Mouse (Mus musculus) E14TG2a.4 (cell line): ENCODE measurements around the gene Cdk19.

Experiments used
- H3K27me3 ChIP-seq: 2 replicates; pipeline ENCODE4 v1.6.1; 2014; ENCODE audit warnings: low read length, control low read depth; ENCODE audit not compliant: insufficient read depth
- H3K36me3 ChIP-seq: 2 replicates; pipeline ENCODE4 v1.6.1; 2014; ENCODE audit warnings: low read length, control low read depth; ENCODE audit not compliant: insufficient read depth
- H3K4me1 ChIP-seq: replicated peaks from 2 replicates; pipeline ENCODE4 v1.6.1; 2014; ENCODE audit warnings: low read depth, low read length, control low read depth
- H3K4me3 ChIP-seq: replicated peaks from 2 replicates; pipeline ENCODE4 v1.5.1; 2014; ENCODE audit warnings: mild to moderate bottlenecking, low read length
- H3K9me3 ChIP-seq: 2 replicates; pipeline ENCODE4 v1.6.1; 2014; ENCODE audit warnings: low read length, control low read depth
- CTCF ChIP-seq: conservative IDR thresholded peaks from 2 replicates; pipeline ENCODE4 v1.5.1; 2014; ENCODE audit warnings: low read length
- NANOG ChIP-seq: IDR thresholded peaks from 2 replicates; pipeline ENCODE4 v1.6.1; 2014; ENCODE audit warnings: borderline replicate concordance, low read length, mixed read lengths
- POU5F1 ChIP-seq: IDR thresholded peaks from 2 replicates; pipeline ENCODE4 v1.6.1; 2014; ENCODE audit warnings: low read length, borderline replicate concordance

Cdk19 gene

GRCm38 (mm10) chr10:40479216-40479615 is 139.9 kb downstream of the Cdk19 start:
- no peaks in the 10 kb centered on the region for H3K9me3 ChIP-seq
- peaks cover 81% of the 10 kb centered on the region for H3K36me3 ChIP-seq
- no peak overlapping the region for H3K4me3 ChIP-seq
- H3K27me3 ChIP-seq = no peaks in the 10 kb centered on the region
- no peak for TF ChIP-seq CTCF
- no peak for TF ChIP-seq POU5F1
- no peak for TF ChIP-seq NANOG
- peaks cover 40% of the 10 kb centered on the region for H3K4me1 ChIP-seq

- Histone ChIP-seq H3K36me3 (peaks cover 80% of the 10 kb centered on the region), H3K9me3 (no peaks in the 10 kb centered on the region), H3K4me1 (peaks cover 40% of the 10 kb centered on the region), H3K4me3 (no peak overlapping the region), H3K27me3 (no peaks in the 10 kb centered on the region)
- TF ChIP-seq CTCF = no peak
- peak; percentile 22; the same call in 1 of the 2 replicates for TF ChIP-seq NANOG
Measured at GRCm38 (mm10) chr10:40479621-40480193, 140.3 kb downstream of the Cdk19 start.

GRCm38 (mm10) chr10:40481534-40481933 is 142.2 kb downstream of the Cdk19 start:
- H3K27me3 ChIP-seq = no peaks in the 10 kb centered on the region
- peaks cover 64% of the 10 kb centered on the region for H3K36me3 ChIP-seq
- H3K4me1 ChIP-seq = peaks cover 32% of the 10 kb centered on the region
- peaks cover 3% of the 10 kb centered on the region; the same call in 1 of the 2 replicates for H3K9me3 ChIP-seq
- TF ChIP-seq CTCF (no peak), POU5F1 (no peak), NANOG (no peak)
- no peak overlapping the region for H3K4me3 ChIP-seq

- Histone ChIP-seq H3K4me1 (peaks cover 26% of the 10 kb centered on the region), H3K9me3 (peaks cover 6% of the 10 kb centered on the region; the same call in 1 of the 2 replicates), H3K27me3 (no peaks in the 10 kb centered on the region), H3K4me3 (no peak overlapping the region), H3K36me3 (peaks cover 56% of the 10 kb centered on the region)
- TF ChIP-seq CTCF = no peak
- TF ChIP-seq POU5F1 = no peak
- no peak for TF ChIP-seq NANOG
Measured at GRCm38 (mm10) chr10:40482285-40482684, 142.9 kb downstream of the Cdk19 start.

- H3K4me1 ChIP-seq = no peaks in the 10 kb centered on the region
- H3K4me3 ChIP-seq = no peak overlapping the region
- H3K9me3 ChIP-seq = peaks cover 6% of the 10 kb centered on the region; the same call in 1 of the 2 replicates
- no peaks in the 10 kb centered on the region for H3K27me3 ChIP-seq
- TF ChIP-seq CTCF (no peak), POU5F1 (no peak), NANOG (no peak)
- 0 out of 2 replicates have a peak, but pooled peaks cover 4% of the 10 kb centered on the region for H3K36me3 ChIP-seq
Measured at GRCm38 (mm10) chr10:40489086-40489796, 149.9 kb downstream of the Cdk19 start.

GRCm38 (mm10) chr10:40491131-40491530 is 151.8 kb downstream of the Cdk19 start:
- no peaks in the 10 kb centered on the region for H3K27me3 ChIP-seq
- TF ChIP-seq CTCF = no peak
- no peak for TF ChIP-seq NANOG
- no peak for TF ChIP-seq POU5F1
- H3K9me3 ChIP-seq = peaks cover 6% of the 10 kb centered on the region; the same call in 1 of the 2 replicates
- no peak overlapping the region for H3K4me3 ChIP-seq
- no peaks in the 10 kb centered on the region for H3K36me3 ChIP-seq
- no peaks in the 10 kb centered on the region for H3K4me1 ChIP-seq

GRCm38 (mm10) chr10:40491748-40492147 is 152.4 kb downstream of the Cdk19 start:
- Histone ChIP-seq H3K27me3 (no peaks in the 10 kb centered on the region), H3K4me1 (no peaks in the 10 kb centered on the region), H3K9me3 (peaks cover under 1% of the 10 kb centered on the region; the same call in 1 of the 2 replicates), H3K36me3 (no peaks in the 10 kb centered on the region), H3K4me3 (no peak overlapping the region)
- no peak for TF ChIP-seq POU5F1
- TF ChIP-seq CTCF = no peak
- TF ChIP-seq NANOG = no peak

- Histone ChIP-seq H3K27me3 (no peaks in the 10 kb centered on the region), H3K36me3 (no peaks in the 10 kb centered on the region), H3K4me3 (no peak overlapping the region), H3K9me3 (peaks cover 24% of the 10 kb centered on the region), H3K4me1 (no peaks in the 10 kb centered on the region)
- TF ChIP-seq CTCF = no peak
- TF ChIP-seq POU5F1 = no peak
- TF ChIP-seq NANOG = no peak
Measured at GRCm38 (mm10) chr10:40494181-40495162, 155.1 kb downstream of the Cdk19 start.
